Comparison of ENCODE assay signal across 25 mouse cellular contexts in the genomic region with DNA sequence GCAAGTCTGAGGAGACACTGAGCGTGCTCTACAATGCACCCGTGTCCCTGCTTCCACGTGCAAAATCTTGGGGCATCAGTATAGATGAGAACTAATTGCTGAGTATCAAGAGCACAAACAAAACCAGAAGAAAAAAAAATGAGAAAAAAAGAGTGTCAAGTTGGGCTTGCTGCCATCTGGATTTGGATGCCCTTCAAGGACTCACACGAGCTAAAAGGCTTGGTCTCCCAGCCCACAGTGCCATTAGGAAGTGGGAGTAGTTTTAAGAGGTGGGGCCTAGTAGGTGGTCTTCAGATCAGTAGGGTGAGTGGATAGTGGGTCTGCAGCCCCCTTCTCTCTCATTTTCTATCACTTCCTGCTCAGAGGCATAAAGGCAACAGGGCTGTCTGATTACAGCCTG.
A peak's percentile ranks its signal among the peaks of the same experiment; 100 is the strongest.
DNase-seq lines count a peak whose midpoint lies in the region; TF ChIP-seq lines count a peak whose summit lies in the region.
"Had no signal": no experiment of that assay in that cellular context is flagged by ENCODE, and none has a peak within 500 bp of the region (broad histone marks: within the 10 kb centered on the region; RNA-seq: fewer than 3 reads in every experiment).

No protein-coding gene starts in this region.

- no peak overlapping the region for H3K4me3 ChIP-seq in layer of hippocampus, adult 2 months
- H3K4me3 ChIP-seq in testis, adult 2 months (ENCODE audit: control insufficient read depth, low read depth, low read length): no peak overlapping the region
- H3K4me3 ChIP-seq: forebrain, embryonic 13.5 days; heart, embryonic 15.5 days; limb, embryonic 10.5 days; liver, embryonic 15.5 days had no signal

- peak; percentile 53 for DNase-seq in adrenal gland, adult 2 months
- no peak for DNase-seq in adrenal gland, adult 8-10 months
- no peak for DNase-seq in layer of hippocampus, adult 2 months (ENCODE audit: low spot score in 2 of 2)
- no peak for DNase-seq in layer of hippocampus, adult 9-10 months (ENCODE audit: low spot score)
- no peak for DNase-seq in testis, postnatal 14 days (ENCODE audit: low spot score)
- DNase-seq in MN1 (ENCODE audit: low spot score): no peak
- DNase-seq: cerebellum, adult 11 months; cerebellum, postnatal 25 days; gastrocnemius, postnatal 36 days; heart, postnatal 36 days; kidney, adult 18-20 months; kidney, postnatal 4 days; liver; retina, postnatal 1 day; right cerebral cortex, postnatal 25 days; spleen, adult 18-20 months; thymus, adult 18-20 months; thymus, postnatal 36 days had no signal

- H3K4me1 ChIP-seq in testis, adult 2 months (ENCODE audit: control insufficient read depth, insufficient read depth, low read length): peaks cover 5% of the 10 kb centered on the region; the same call in 1 of the 2 replicates
- H3K4me1 ChIP-seq: liver, embryonic 15.5 days had no signal

- 0 out of 2 replicates have a peak overlapping the region, but pooled peaks have one; percentile 20 for H3K27ac ChIP-seq in layer of hippocampus, adult 2 months
- H3K27ac ChIP-seq in testis, adult 2 months (ENCODE audit: control insufficient read depth, insufficient read depth, low read depth, low read length): 0 out of 2 replicates have a peak overlapping the region, but pooled peaks have one; percentile 22
- H3K27ac ChIP-seq: forebrain, embryonic 13.5 days; heart, embryonic 15.5 days; hindbrain, embryonic 14.5 days; limb, embryonic 10.5 days; liver, embryonic 15.5 days had no signal

- H3K36me3 ChIP-seq in testis, adult 2 months (ENCODE audit: control insufficient read depth, insufficient read depth, low read length): no peaks in the 10 kb centered on the region
- H3K36me3 ChIP-seq: heart, embryonic 15.5 days; limb, embryonic 10.5 days; liver, embryonic 15.5 days had no signal

- no peaks in the 10 kb centered on the region for H3K27me3 ChIP-seq in testis, adult 2 months (ENCODE audit: control insufficient read depth, insufficient read depth, low read length)
- H3K27me3 ChIP-seq: forebrain, embryonic 13.5 days; heart, embryonic 15.5 days; liver, embryonic 15.5 days; Patski had no signal

- no peak for TF ChIP-seq POLR2A in testis, adult 2 months (IDR thresholded peaks at IDR 0.05; ENCODE audit: control insufficient read depth, low read depth, low read length)

- no peak for TF ChIP-seq CTCF in layer of hippocampus, adult 2 months (conservative IDR thresholded peaks at IDR 0.05)
- no peak for TF ChIP-seq CTCF in testis, adult 2 months (IDR thresholded peaks at IDR 0.05; ENCODE audit: control insufficient read depth, insufficient read depth, insufficient replicate concordance, low read depth, low read length)
